Mouse (Mus musculus) erythroid progenitor cell, adult 5-6 weeks (primary cell): ENCODE data around the gene 1700034J05Rik. TPM values are rescaled to one million over a fixed set of nuclear protein-coding genes. Genes with fewer than 3 reads are reported as not detected.

Experiments
- total RNA-seq, 2 experiments: library from RNA; stranded (forward) in 1 of 2; stranded (reverse) in 1 of 2; fragments of 150-400 nt in 1 of 2; fragments of 186-747, 209-891 nt in 1 of 2; gene quantifications; 2 replicates each; pipeline versions ENCODE4 v1.2.3 to v1.2.4; 2015 to 2017; ENCODE audit warnings: low replicate concordance in 2 of 2

1700034J05Rik gene
- total RNA-seq, 2 experiments from 2014 or later: not detected

Other genes with a start within 250 kb of the 1700034J05Rik start
- 1.4 and 5.9 TPM in 2 replicates for gene Stk38l, start 229.4 kb downstream of the 1700034J05Rik start, total RNA-seq (2015; ENCODE audit: low replicate concordance)
- 3.2 TPM in 2 replicates for gene Stk38l, start 229.4 kb downstream of the 1700034J05Rik start, total RNA-seq (2017; ENCODE audit: low replicate concordance)
- 0.84 and 1.4 TPM in 2 replicates for gene Arntl2, start 158.4 kb downstream of the 1700034J05Rik start, total RNA-seq (2015; ENCODE audit: low replicate concordance)
- not detected in 2 replicates for gene Arntl2, start 158.4 kb downstream of the 1700034J05Rik start, total RNA-seq (2017; ENCODE audit: low replicate concordance)
- gene Smco2, start 104.3 kb downstream of the 1700034J05Rik start, total RNA-seq (2015; ENCODE audit: low replicate concordance): not detected in 2 replicates
- gene Smco2, start 104.3 kb downstream of the 1700034J05Rik start, total RNA-seq (2017; ENCODE audit: low replicate concordance): not detected in 2 replicates
- gene Ppfibp1, start 65.9 kb downstream of the 1700034J05Rik start, total RNA-seq (2015; ENCODE audit: low replicate concordance): 0.42 and 6.1 TPM in 2 replicates
- 0.64 and 1.5 TPM in 2 replicates for gene Ppfibp1, start 65.9 kb downstream of the 1700034J05Rik start, total RNA-seq (2017; ENCODE audit: low replicate concordance)
- not detected in 2 replicates for gene Rep15, start 78.2 kb upstream of the 1700034J05Rik start, total RNA-seq (2015; ENCODE audit: low replicate concordance)
- gene Rep15, start 78.2 kb upstream of the 1700034J05Rik start, total RNA-seq (2017; ENCODE audit: low replicate concordance): not detected in 2 replicates
- gene Mrps35, start 88.3 kb upstream of the 1700034J05Rik start, total RNA-seq (2015; ENCODE audit: low replicate concordance): 20.9 and 28.9 TPM in 2 replicates
- gene Mrps35, start 88.3 kb upstream of the 1700034J05Rik start, total RNA-seq (2017; ENCODE audit: low replicate concordance): 23.0 and 50.0 TPM in 2 replicates
- gene Mansc4, start 132.6 kb upstream of the 1700034J05Rik start, total RNA-seq (2015; ENCODE audit: low replicate concordance): not detected in 2 replicates
- gene Mansc4, start 132.6 kb upstream of the 1700034J05Rik start, total RNA-seq (2017; ENCODE audit: low replicate concordance): not detected in 2 replicates
- 1.8 and 2.1 TPM in 2 replicates for gene Klhl42, start 137.0 kb upstream of the 1700034J05Rik start, total RNA-seq (2015; ENCODE audit: low replicate concordance)
- 0.30 and 0.64 TPM in 2 replicates for gene Klhl42, start 137.0 kb upstream of the 1700034J05Rik start, total RNA-seq (2017; ENCODE audit: low replicate concordance)